Mouse (Mus musculus) myocyte (in vitro differentiated cells): ENCODE measurements around the gene Get4. TPM values are rescaled to one million over a fixed set of nuclear protein-coding genes. Genes with fewer than 3 reads are reported as not detected.

Source experiments
- H3K27me3 ChIP-seq: one replicate; pipeline ENCODE4 v1.6.1; 2011; ENCODE audit not compliant: control insufficient read depth, insufficient read depth, insufficient read length
- H3K36me3 ChIP-seq: one replicate; pipeline ENCODE4 v1.6.1; 2011; ENCODE audit not compliant: control insufficient read depth, insufficient read depth
- H3K4me2 ChIP-seq: one replicate; pipeline ENCODE4 v1.6.1; 2011; ENCODE audit warnings: low read depth, control low read depth
- H3K4me3 ChIP-seq: one replicate; pipeline ENCODE4 v1.5.1; 2011; ENCODE audit warnings: mild to moderate bottlenecking, control low read depth, moderate library complexity
- H3K79me2 ChIP-seq: one replicate; pipeline ENCODE4 v1.6.1; 2011; ENCODE audit not compliant: control insufficient read depth, insufficient read depth
- H3ac ChIP-seq: one replicate; pipeline ENCODE4 v1.6.1; 2011; ENCODE audit not compliant: control insufficient read depth, insufficient read length
- CEBPB ChIP-seq: IDR thresholded peaks from 2 replicates; pipeline ENCODE4 v1.6.1; 2011; ENCODE audit warnings: mild to moderate bottlenecking, moderate library complexity; ENCODE audit not compliant: poor library complexity, insufficient read depth, severe bottlenecking
- E2F4 ChIP-seq: IDR thresholded peaks from one replicate; pipeline ENCODE4 v1.6.1; 2011; ENCODE audit warnings: mild to moderate bottlenecking, control low read depth, moderate library complexity; ENCODE audit not compliant: insufficient read depth
- MAX ChIP-seq: IDR thresholded peaks from one replicate; pipeline ENCODE4 v1.6.1; 2011; ENCODE audit warnings: low read depth, mild to moderate bottlenecking, control low read depth
- MYOD1 ChIP-seq, 3 experiments: IDR thresholded peaks; one replicate each; pipeline ENCODE4 v1.6.1; 2011; ENCODE audit warnings: control low read depth in 2 of 3, low read depth in 2 of 3, mild to moderate bottlenecking in 2 of 3, moderate library complexity in 1 of 3; ENCODE audit not compliant: insufficient read length in 2 of 3, control insufficient read depth in 1 of 3
- MYOG ChIP-seq, 3 experiments: IDR thresholded peaks; one replicate each; pipeline ENCODE4 v1.6.1; 2011; ENCODE audit warnings: control low read depth in 2 of 3, low read depth in 2 of 3, mild to moderate bottlenecking in 2 of 3; ENCODE audit not compliant: insufficient read length in 2 of 3, control insufficient read depth in 1 of 3, insufficient read depth in 1 of 3
- POLR2A ChIP-seq: IDR thresholded peaks from one replicate; pipeline ENCODE4 v1.6.1; 2011; ENCODE audit warnings: low read depth, mild to moderate bottlenecking, control low read depth, moderate library complexity; ENCODE audit not compliant: insufficient read length
- POLR2AphosphoS2 ChIP-seq: IDR thresholded peaks from one replicate; pipeline ENCODE4 v1.6.1; 2011; ENCODE audit warnings: low read depth, control low read depth; ENCODE audit not compliant: insufficient read length
- REST ChIP-seq: IDR thresholded peaks from one replicate; pipeline ENCODE4 v1.6.1; 2011; ENCODE audit warnings: mild to moderate bottlenecking, control low read depth, moderate library complexity; ENCODE audit not compliant: insufficient read depth, insufficient read length
- SRF ChIP-seq: IDR thresholded peaks from one replicate; pipeline ENCODE4 v1.6.1; 2011; ENCODE audit warnings: low read depth; ENCODE audit not compliant: control insufficient read depth, insufficient read length
- TCF12 ChIP-seq: IDR thresholded peaks from one replicate; pipeline ENCODE4 v1.6.1; 2011; ENCODE audit warnings: mild to moderate bottlenecking, control low read depth; ENCODE audit not compliant: poor library complexity, insufficient read depth, severe bottlenecking
- TCF3 ChIP-seq: IDR thresholded peaks from one replicate; pipeline ENCODE4 v1.6.1; 2011; ENCODE audit warnings: low read depth, control low read depth; ENCODE audit not compliant: insufficient read length
- USF1 ChIP-seq: IDR thresholded peaks from one replicate; pipeline ENCODE4 v1.6.1; 2011; ENCODE audit warnings: low read depth, mild to moderate bottlenecking, control low read depth, moderate library complexity
- polyA plus RNA-seq: library from polyadenylated mRNA; unstranded; fragments of >200 nt; fragmentation: generic; extraction: Trizol; gene quantifications from one replicate; pipeline ENCODE4 v1.2.1, GENCODE M21; 2012; ENCODE audit warnings: missing spikeins

The Get4 gene
- polyA plus RNA-seq, 1 experiment = 106 TPM

- Histone ChIP-seq H3K4me2 (no peak overlapping the region), H3K4me3 (no peak overlapping the region), H3K36me3 (no peaks in the 10 kb centered on the region), H3ac (no peak overlapping the region), H3K27me3 (peaks cover 10% of the 10 kb centered on the region), H3K79me2 (no peaks in the 10 kb centered on the region)
- TF ChIP-seq SRF (no peak), MYOD1 (IDR thresholded peaks at IDR 0.05; ENCODE audit: control insufficient read depth in 1 of 3, insufficient read length in 2 of 3, low read depth in 2 of 3) (no peak), POLR2AphosphoS2 (no peak), TCF12 (no peak), POLR2A (no peak), MAX (no peak), E2F4 (no peak), USF1 (no peak), REST (no peak), TCF3 (no peak)
Measured at GRCm38 (mm10) chr5:139303646-139304061, 51.5 kb downstream of the Get4 start.

DNA sequence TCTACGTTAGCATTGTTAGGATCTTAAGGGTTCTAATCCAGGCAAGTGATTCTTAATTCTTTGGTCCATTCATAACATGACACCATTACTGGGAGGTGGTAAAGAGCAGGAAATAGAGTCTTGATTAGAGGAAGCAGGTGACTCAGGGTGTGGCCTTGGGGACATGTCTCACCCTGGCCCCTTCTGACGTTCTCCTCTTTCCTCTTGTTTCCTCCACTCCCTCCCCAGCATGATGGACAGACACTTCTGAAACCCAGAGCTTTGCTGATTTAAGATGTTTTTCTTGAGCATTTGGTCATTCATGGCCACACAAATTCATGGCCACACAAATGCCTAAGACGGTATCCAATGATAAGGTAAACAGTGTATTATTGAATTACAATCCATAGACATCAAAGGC lies 57.8 kb downstream of the Get4 start:
- Histone ChIP-seq H3ac (no peak overlapping the region), H3K79me2 (no peaks in the 10 kb centered on the region), H3K27me3 (no peaks in the 10 kb centered on the region), H3K4me3 (no peak overlapping the region), H3K4me2 (no peak overlapping the region), H3K36me3 (no peaks in the 10 kb centered on the region)
- no peak for TF ChIP-seq POLR2AphosphoS2
- no peak for TF ChIP-seq REST
- no peak for TF ChIP-seq MYOG (IDR thresholded peaks at IDR 0.05; ENCODE audit: control insufficient read depth in 1 of 3, insufficient read depth in 1 of 3, insufficient read length in 2 of 3, low read depth in 2 of 3)
- TF ChIP-seq SRF = no peak
- no peak for TF ChIP-seq E2F4

GRCm38 (mm10) chr5:139310477-139310876 lies 58.4 kb downstream of the Get4 start:
- no peaks in the 10 kb centered on the region for H3K27me3 ChIP-seq
- TF ChIP-seq CEBPB = no peak
- no peak for TF ChIP-seq E2F4
- no peak for TF ChIP-seq TCF12
- no peak for TF ChIP-seq MYOD1 (IDR thresholded peaks at IDR 0.05; ENCODE audit: control insufficient read depth in 1 of 3, insufficient read length in 2 of 3, low read depth in 2 of 3)
- no peak for TF ChIP-seq POLR2A
- TF ChIP-seq POLR2AphosphoS2 = no peak
- TF ChIP-seq SRF = no peak
- no peak for TF ChIP-seq REST
- no peak for TF ChIP-seq MAX
- no peak for TF ChIP-seq MYOG (IDR thresholded peaks at IDR 0.05; ENCODE audit: control insufficient read depth in 1 of 3, insufficient read depth in 1 of 3, insufficient read length in 2 of 3, low read depth in 2 of 3)
- no peak for TF ChIP-seq TCF3
- H3K36me3 ChIP-seq = no peaks in the 10 kb centered on the region
- no peak overlapping the region for H3ac ChIP-seq
- H3K4me2 ChIP-seq = no peak overlapping the region
- no peaks in the 10 kb centered on the region for H3K79me2 ChIP-seq
- no peak overlapping the region for H3K4me3 ChIP-seq

DNA sequence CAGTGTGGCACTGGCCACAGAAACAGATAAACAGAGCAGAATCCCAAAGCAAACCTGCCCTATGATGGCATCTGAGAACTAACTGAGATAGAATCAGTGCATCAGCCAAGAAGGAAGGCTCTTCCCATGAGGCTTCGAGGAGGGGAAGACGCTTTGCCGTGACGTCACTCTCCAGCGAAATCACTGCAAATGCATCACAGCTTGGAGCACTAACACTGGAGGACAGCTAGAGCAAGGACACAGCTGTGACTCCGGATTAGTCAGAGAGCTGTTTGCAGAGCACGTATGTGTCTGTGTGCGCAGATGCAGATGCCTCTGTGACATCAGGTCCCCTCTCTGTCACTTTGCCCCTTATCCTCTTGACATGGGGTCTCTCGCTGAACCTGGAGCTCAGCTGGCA lies 59.7 kb downstream of the Get4 start:
- H3K36me3 ChIP-seq = no peaks in the 10 kb centered on the region
- no peaks in the 10 kb centered on the region for H3K79me2 ChIP-seq
- no peak overlapping the region for H3K4me2 ChIP-seq
- H3ac ChIP-seq = no peak overlapping the region
- TF ChIP-seq TCF3 (no peak), MYOD1 (IDR thresholded peaks at IDR 0.05; ENCODE audit: control insufficient read depth in 1 of 3, insufficient read length in 2 of 3, low read depth in 2 of 3) (no peak), MYOG (IDR thresholded peaks at IDR 0.05; ENCODE audit: control insufficient read depth in 1 of 3, insufficient read depth in 1 of 3, insufficient read length in 2 of 3, low read depth in 2 of 3) (no peak), POLR2AphosphoS2 (no peak), MAX (no peak)
- H3K27me3 ChIP-seq = no peaks in the 10 kb centered on the region
- no peak overlapping the region for H3K4me3 ChIP-seq

DNA sequence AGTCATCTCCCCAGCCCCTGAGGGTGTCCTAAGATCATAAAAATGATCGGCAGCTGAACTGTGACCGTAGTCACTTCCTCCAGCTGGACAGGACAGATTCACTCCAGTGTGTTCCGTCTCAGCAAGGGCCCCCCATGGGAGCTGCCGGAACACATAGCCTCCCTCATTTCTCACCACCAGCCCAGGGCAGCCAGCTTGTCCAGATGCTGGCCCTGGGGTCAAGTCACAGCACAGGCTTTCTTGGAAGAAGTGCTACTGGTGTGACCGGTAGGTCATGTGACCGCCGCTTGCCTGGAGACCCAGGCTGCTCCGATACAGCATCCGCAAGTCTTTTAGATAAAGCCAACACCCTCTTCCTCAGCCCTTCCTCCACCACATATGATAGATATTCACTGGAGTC lies 61.4 kb downstream of the Get4 start:
- TF ChIP-seq SRF (no peak), MAX (no peak), TCF12 (no peak), USF1 (no peak), MYOD1 (IDR thresholded peaks at IDR 0.05; ENCODE audit: control insufficient read depth in 1 of 3, insufficient read length in 2 of 3, low read depth in 2 of 3) (no peak), POLR2A (no peak), CEBPB (no peak), TCF3 (no peak), REST (no peak), E2F4 (no peak), POLR2AphosphoS2 (no peak), MYOG (IDR thresholded peaks at IDR 0.05; ENCODE audit: control insufficient read depth in 1 of 3, insufficient read depth in 1 of 3, insufficient read length in 2 of 3, low read depth in 2 of 3) (no peak)
- Histone ChIP-seq H3ac (no peak overlapping the region), H3K4me3 (no peak overlapping the region), H3K36me3 (no peaks in the 10 kb centered on the region), H3K79me2 (no peaks in the 10 kb centered on the region), H3K27me3 (peaks cover 10% of the 10 kb centered on the region), H3K4me2 (no peak overlapping the region)
